Mouse (Mus musculus): ENCODE measurements at regions not wholly inside any gene's neighbourhood (a gene's known extent, or its start where the extent isn't known, plus 50 kb on each side); places are given as distances from the start of the nearest gene placed in this dataset.

- no peaks in the 10 kb centered on the region for H3K4me1 ChIP-seq (ENCODE audit: control insufficient read depth, insufficient read depth, low read length)
- no peak overlapping the region for H3K27ac ChIP-seq (replicated peaks; ENCODE audit: low read depth, low read length)
- H3K36me3 ChIP-seq (ENCODE audit: control insufficient read depth, insufficient read depth, low read length): no peaks in the 10 kb centered on the region
- no peak overlapping the region for H3K4me3 ChIP-seq (replicated peaks; ENCODE audit: low read length)
- ATAC-seq (ENCODE audit: low FRiP score, low read depth): no peak
- no peak overlapping the region for H3K9ac ChIP-seq (ENCODE audit: low read depth, low read length, severe bottlenecking)
- TF ChIP-seq POLR2A (IDR thresholded peaks at IDR 0.05; ENCODE audit: borderline replicate concordance, extremely low read depth, insufficient read depth, insufficient read length): no peak
- no peaks in the 10 kb centered on the region for H3K9me3 ChIP-seq (ENCODE audit: control insufficient read depth, low read length)
- no peak overlapping the region for H3K4me2 ChIP-seq (replicated peaks; ENCODE audit: low read depth, low read length, severe bottlenecking)
- 84% methylated on average over 2 of the region's 2 CpGs for WGBS
- no peaks in the 10 kb centered on the region for H3K27me3 ChIP-seq (ENCODE audit: control insufficient read depth, insufficient read depth, low read length)
- DNase-seq (ENCODE audit: low spot score): no peak
Observed at GRCm38 (mm10) chr3:141051685-141052084, 160.5 kb downstream of the Pdha2 start.

GRCm38 (mm10) chr3:141014262-141014547 is 197.9 kb downstream of the Pdha2 start:
- H3K9ac ChIP-seq (ENCODE audit: low read depth, low read length, severe bottlenecking): no peak overlapping the region
- H3K4me2 ChIP-seq (replicated peaks; ENCODE audit: low read depth, low read length, severe bottlenecking): no peak overlapping the region
- TF ChIP-seq POLR2A (IDR thresholded peaks at IDR 0.05; ENCODE audit: borderline replicate concordance, extremely low read depth, insufficient read depth, insufficient read length): no peak
- no peak overlapping the region for H3K4me3 ChIP-seq (replicated peaks; ENCODE audit: low read length)
- DNase-seq (ENCODE audit: low spot score) (no peak), ATAC-seq (ENCODE audit: low FRiP score, low read depth) (no peak)
- no peaks in the 10 kb centered on the region for H3K9me3 ChIP-seq (ENCODE audit: control insufficient read depth, low read length)
- no peaks in the 10 kb centered on the region for H3K4me1 ChIP-seq (ENCODE audit: control insufficient read depth, insufficient read depth, low read length)
- 75% methylated on average over 1 of the region's 1 CpGs for WGBS
- no peaks in the 10 kb centered on the region for H3K27me3 ChIP-seq (ENCODE audit: control insufficient read depth, insufficient read depth, low read length)
- H3K36me3 ChIP-seq (ENCODE audit: control insufficient read depth, insufficient read depth, low read length): no peaks in the 10 kb centered on the region
- H3K27ac ChIP-seq (replicated peaks; ENCODE audit: low read depth, low read length): no peak overlapping the region

- H3K36me3 ChIP-seq (ENCODE audit: control insufficient read depth, insufficient read depth, low read length): no peaks in the 10 kb centered on the region
- no peak for DNase-seq (ENCODE audit: low spot score)
- 61% methylated on average over 8 of the region's 8 CpGs for WGBS
Observed at GRCm38 (mm10) chr3:141013521-141014261, 198.5 kb downstream of the Pdha2 start.

GRCm38 (mm10) chr3:141012976-141013375 is 199.2 kb downstream of the Pdha2 start:
- Histone ChIP-seq H3K27me3 (ENCODE audit: control insufficient read depth, insufficient read depth, low read length) (no peaks in the 10 kb centered on the region), H3K9me3 (ENCODE audit: control insufficient read depth, low read length) (no peaks in the 10 kb centered on the region), H3K27ac (replicated peaks; ENCODE audit: low read depth, low read length) (no peak overlapping the region), H3K36me3 (ENCODE audit: control insufficient read depth, insufficient read depth, low read length) (no peaks in the 10 kb centered on the region), H3K9ac (ENCODE audit: low read depth, low read length, severe bottlenecking) (no peak overlapping the region), H3K4me1 (ENCODE audit: control insufficient read depth, insufficient read depth, low read length) (no peaks in the 10 kb centered on the region), H3K4me2 (replicated peaks; ENCODE audit: low read depth, low read length, severe bottlenecking) (no peak overlapping the region), H3K4me3 (replicated peaks; ENCODE audit: low read length) (no peak overlapping the region)
- ATAC-seq (ENCODE audit: low FRiP score, low read depth): no peak
- 79% methylated on average over 1 of the region's 1 CpGs for WGBS
- no peak for TF ChIP-seq POLR2A (IDR thresholded peaks at IDR 0.05; ENCODE audit: borderline replicate concordance, extremely low read depth, insufficient read depth, insufficient read length)
- DNase-seq (ENCODE audit: low spot score): no peak

More at GRCm38 (mm10) chr3:141013521-141014261, 198.5 kb downstream of the Pdha2 start:
- Histone ChIP-seq H3K9ac (ENCODE audit: low read depth, low read length, severe bottlenecking) (no peak overlapping the region), H3K4me2 (replicated peaks; ENCODE audit: low read depth, low read length, severe bottlenecking) (no peak overlapping the region), H3K4me3 (replicated peaks; ENCODE audit: low read length) (no peak overlapping the region), H3K4me1 (ENCODE audit: control insufficient read depth, insufficient read depth, low read length) (no peaks in the 10 kb centered on the region), H3K27me3 (ENCODE audit: control insufficient read depth, insufficient read depth, low read length) (no peaks in the 10 kb centered on the region), H3K27ac (replicated peaks; ENCODE audit: low read depth, low read length) (no peak overlapping the region), H3K9me3 (ENCODE audit: control insufficient read depth, low read length) (no peaks in the 10 kb centered on the region)
- no peak for TF ChIP-seq POLR2A (IDR thresholded peaks at IDR 0.05; ENCODE audit: borderline replicate concordance, extremely low read depth, insufficient read depth, insufficient read length)
- no peak for ATAC-seq (ENCODE audit: low FRiP score, low read depth)

GRCm38 (mm10) chr3:141008792-141009191 is 203.4 kb downstream of the Pdha2 start:
- 73% methylated on average over 2 of the region's 2 CpGs for WGBS
- no peak for ATAC-seq (ENCODE audit: low FRiP score, low read depth)
- Histone ChIP-seq H3K27me3 (ENCODE audit: control insufficient read depth, insufficient read depth, low read length) (no peaks in the 10 kb centered on the region), H3K9ac (ENCODE audit: low read depth, low read length, severe bottlenecking) (no peak overlapping the region), H3K27ac (replicated peaks; ENCODE audit: low read depth, low read length) (no peak overlapping the region), H3K4me2 (replicated peaks; ENCODE audit: low read depth, low read length, severe bottlenecking) (no peak overlapping the region), H3K9me3 (ENCODE audit: control insufficient read depth, low read length) (no peaks in the 10 kb centered on the region), H3K36me3 (ENCODE audit: control insufficient read depth, insufficient read depth, low read length) (no peaks in the 10 kb centered on the region), H3K4me3 (replicated peaks; ENCODE audit: low read length) (no peak overlapping the region), H3K4me1 (ENCODE audit: control insufficient read depth, insufficient read depth, low read length) (no peaks in the 10 kb centered on the region)
- no peak for DNase-seq (ENCODE audit: low spot score)
- TF ChIP-seq POLR2A (IDR thresholded peaks at IDR 0.05; ENCODE audit: borderline replicate concordance, extremely low read depth, insufficient read depth, insufficient read length): no peak
